Mouse (Mus musculus) gastrocnemius, postnatal 36 days (tissue): Measurements from ENCODE around the gene Otop3. TPM values are rescaled to one million over a fixed set of nuclear protein-coding genes. Genes with fewer than 3 reads are reported as not detected.
A peak's percentile ranks its signal among the peaks of the same experiment; 100 is the strongest.

Source experiments
- DNase-seq, 2 experiments: peaks; one replicate each; pipeline ENCODE4 v3.0.0; 2022
- intact Hi-C: fragments of 180-260 bp; cut with DNase I; formaldehyde crosslinking; loops from one replicate; pipeline ENCODE4 v1.15.1; 2025
- total RNA-seq, 2 experiments: library from RNA; stranded (reverse); gene quantifications; 2 replicates each; pipeline ENCODE4 v1.2.3; 2021

Gene Otop3
- total RNA-seq, 2 experiments from 2014 or later, result not detected

DNA sequence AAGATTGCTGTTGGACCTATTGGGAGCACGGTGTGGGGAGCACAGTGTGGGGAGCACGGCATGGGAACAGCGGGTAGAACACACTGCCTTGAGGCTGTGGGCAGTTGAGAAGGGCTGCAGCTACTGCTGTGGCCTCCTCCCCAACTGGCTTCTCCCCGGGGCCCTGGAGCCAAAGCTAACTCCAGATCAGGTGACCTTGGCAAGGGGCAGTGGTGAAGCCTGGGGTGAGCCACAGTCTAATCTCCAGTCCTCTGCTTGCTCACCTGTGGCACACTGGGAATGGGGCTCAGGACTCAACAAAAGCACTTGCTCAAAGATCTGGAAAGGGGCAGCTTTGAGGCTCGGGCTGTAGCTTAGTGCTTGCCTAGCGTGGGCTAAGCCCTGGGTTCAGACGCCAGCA is 17.3 kb upstream of the Otop3 start:
- intact Hi-C loops, result no loop called here
- no peak for DNase-seq

DNA sequence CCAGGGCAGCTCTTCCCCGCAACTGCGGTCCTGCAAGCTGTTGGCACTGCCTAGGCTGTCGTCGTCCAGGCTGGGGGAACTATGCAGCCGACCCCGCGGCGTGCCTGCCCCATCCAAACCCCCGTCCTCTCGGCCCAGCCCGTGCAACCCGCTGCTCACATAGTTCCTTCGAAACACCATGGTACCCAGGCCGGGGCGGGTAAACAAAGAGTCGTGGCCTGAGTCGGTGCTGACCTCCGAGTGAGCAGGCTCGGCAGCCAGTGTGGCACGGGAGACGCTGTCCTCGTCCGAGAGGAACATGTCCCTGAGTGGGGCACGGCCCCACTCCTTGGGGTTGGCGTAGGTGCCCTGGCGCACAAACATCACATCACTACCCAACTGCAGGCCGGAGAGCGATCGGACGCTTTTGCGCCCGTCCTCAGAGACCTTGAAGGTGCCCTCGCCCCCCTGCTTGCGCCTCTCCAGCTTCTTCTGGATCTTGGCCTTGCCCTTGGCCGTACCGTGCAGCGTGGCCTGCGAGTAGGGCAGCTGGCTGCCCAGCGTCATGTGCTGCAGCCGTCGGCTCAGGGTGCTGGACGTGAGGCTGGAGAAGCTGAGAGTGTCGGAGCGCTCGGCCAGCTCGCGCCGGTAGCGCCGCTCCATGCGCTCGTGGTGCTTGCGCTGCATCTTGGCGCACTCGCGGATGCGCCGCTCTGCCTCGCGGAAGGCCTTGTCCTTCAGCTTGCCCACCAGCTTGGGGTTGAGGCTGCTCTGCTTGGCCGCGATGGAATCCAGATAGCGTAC is 16.1 kb upstream of the Otop3 start:
- DNase-seq, result no peak
- intact Hi-C loops, result no loop called here

DNA sequence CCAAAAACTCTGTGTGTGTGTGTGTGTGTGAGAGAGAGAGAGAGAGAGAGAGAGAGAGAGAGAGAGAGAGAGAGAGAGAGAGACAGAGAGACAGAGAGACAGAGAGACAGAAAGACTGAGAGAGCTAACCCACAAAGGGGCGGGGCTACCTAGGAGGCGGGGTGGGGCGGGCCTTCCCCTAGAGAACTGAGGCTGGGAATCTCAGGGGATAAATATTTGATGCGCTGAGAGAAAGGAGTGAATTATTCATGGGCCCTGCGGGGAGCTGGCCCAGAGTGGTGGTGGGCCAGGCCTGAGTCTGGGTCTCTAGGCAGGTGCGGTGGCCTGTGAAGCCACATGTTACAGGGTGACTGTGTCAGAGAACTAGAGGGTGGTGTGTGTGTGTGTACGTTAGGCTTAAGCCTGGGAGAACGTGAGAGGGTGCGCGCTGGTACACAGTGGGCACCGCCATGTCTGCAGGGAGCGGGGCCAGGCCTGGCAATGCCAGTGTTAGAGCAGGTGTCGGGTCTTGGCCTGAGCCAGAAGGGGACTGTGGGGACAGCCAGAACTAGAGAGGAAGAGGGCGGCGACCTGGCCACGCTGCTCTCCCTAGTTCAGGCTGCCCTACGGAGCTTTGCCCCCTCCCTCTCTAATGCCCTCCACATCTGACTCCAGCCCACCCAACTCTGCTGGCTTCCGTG is 14.7 kb upstream of the Otop3 start:
- peak in 1 of 2 experiments; percentile 38 for DNase-seq
- intact Hi-C loops, result no loop called here

DNA sequence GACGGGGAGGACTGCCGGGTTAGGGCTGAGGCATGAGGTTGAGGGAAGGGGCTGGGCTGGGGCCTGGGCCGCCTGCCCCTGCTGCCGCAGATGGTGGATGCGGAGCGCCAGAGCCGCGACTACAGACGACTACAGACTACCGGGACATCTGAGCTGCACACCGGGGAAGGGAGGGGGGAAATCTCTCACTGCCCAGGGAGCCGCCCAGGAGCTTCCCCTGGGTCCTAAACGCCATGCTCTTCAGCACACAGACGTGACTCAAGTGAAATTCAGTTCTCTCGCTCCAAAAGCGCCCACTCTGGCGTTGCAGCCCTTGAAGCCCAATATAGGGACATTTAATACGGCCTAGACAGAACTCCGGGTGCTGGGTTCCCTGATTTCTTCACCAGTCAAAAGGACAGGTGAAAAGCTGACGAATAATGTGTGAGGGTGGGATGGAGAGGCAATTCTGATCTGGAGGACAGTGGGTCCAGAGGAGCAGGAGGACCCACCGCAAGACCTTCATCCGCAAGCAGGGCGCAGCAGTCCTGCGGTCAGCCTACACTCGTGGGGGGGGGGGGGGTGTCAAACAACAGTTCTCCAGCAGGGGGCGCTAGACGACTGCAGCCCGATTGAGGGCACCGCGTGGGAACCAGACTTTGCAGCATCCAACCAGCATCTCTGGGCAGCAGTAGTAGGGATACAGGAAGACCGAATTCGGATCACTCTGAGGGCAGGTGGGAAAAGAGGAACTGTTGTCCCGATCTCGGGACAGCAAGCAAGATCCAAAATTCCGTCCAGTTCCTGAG is 12.4 kb upstream of the Otop3 start, which contains the start of gene Ush1g:
Gene Ush1g (minus strand): TSS at position 136 of the 788 bp plus-strand sequence.
- DNase-seq, result peak in 1 of 2 experiments; percentile 40
- intact Hi-C loops, result loop anchor here (1.0 kb wide), 1 partner anchor 32 kb away; no protein-coding TSS in a partner anchor

DNA sequence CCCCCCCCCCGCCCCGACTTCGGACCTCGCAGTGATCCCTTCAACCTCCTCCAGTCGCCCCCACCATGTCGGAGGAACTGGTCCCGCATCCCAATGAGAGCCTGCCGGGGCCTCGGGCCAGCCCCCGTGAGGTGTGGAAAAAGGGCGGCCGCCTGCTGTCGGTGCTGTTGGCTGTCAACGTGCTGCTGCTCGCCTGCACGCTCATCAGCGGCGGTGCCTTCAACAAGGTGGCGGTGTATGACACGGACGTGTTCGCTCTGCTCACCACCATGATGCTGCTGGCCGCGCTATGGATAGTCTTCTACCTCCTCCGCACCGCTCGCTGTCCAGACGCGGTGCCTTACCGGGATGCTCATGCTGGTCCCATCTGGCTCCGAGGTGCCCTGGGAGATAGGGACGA is 11.2 kb upstream of the Otop3 start:
- intact Hi-C loops, result no loop called here
- no peak for DNase-seq

DNA sequence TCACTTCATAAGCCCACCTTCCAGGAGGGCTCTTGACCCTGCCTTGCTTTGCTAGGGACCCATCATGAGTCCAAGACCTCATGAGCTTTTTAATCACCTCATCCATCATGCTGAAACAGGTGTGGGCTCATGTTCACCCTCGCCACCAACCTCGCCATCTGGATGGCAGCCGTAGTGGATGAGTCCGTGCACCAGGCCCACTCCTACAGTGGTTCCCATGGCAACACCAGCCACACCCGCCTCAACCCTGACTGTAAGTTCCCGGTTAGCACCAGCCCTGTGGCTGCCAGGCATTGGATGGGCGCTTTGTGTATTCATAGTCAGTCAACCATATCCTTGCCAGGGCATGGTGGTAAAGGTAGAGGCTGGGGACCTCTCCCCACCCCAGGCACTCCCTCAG is 7.8 kb upstream of the Otop3 start:
- intact Hi-C loops, result no loop called here
- DNase-seq, result no peak

DNA sequence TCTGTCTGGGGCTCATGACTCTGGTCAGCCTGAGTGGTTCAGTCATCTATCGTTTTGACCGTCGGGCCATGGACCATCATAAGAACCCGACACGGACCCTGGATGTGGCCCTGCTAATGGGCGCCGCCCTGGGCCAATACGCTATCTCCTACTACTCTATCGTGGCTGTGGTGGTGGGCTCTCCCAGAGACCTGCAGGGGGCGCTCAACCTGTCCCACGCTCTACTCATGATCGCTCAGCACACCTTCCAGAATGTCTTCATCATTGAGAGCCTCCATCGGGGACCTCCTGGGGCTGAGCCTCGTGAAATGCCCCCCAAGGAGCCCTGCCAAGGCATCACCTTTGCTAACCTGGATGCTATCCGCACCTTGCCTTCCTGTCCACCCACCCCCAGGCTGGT is 5.2 kb upstream of the Otop3 start:
- DNase-seq, result no peak
- intact Hi-C loops, result no loop called here

DNA sequence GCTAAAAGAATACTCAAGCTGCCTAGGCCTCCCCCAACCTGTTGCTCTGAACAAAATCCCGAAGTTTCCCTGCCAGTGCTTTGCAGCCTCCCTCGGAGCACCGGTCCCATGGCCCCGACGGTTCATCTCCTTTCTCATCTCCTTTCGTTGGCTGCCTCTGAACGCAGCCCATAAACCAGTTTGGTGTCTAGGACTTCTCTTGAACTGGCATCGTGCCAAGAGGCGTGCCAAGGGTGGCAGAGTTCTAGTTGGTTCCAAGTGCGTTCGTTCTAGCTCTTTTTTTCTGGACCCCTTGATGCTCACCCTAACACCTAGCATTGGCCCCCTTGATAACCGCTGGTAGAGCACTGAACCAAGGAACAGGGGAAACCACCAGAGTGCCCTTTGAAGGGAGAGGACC is 692 bp downstream of the Otop3 start:
- DNase-seq, result no peak
- intact Hi-C loops, result no loop called here

DNA sequence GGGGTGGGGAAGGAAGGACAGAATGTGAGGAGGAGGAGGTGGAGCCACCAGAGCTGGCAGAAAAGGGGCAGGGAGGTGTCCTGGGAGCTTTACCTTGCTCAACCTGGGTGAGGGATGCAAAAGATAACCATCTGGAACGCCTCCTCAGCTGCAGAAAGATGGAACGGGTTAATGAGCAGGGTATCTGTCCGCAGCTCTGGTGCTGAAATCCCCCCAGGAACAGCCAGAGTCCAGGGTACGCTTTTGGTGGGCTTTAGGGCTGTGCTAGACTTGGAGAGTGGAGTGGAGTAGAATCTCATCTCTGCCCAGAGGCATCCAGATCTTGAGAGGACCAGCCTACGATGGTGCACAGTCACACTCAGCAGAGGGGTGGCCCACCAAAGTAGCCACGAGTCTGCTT is 1.6 kb downstream of the Otop3 start:
- DNase-seq, result no peak
- intact Hi-C loops, result no loop called here

DNA sequence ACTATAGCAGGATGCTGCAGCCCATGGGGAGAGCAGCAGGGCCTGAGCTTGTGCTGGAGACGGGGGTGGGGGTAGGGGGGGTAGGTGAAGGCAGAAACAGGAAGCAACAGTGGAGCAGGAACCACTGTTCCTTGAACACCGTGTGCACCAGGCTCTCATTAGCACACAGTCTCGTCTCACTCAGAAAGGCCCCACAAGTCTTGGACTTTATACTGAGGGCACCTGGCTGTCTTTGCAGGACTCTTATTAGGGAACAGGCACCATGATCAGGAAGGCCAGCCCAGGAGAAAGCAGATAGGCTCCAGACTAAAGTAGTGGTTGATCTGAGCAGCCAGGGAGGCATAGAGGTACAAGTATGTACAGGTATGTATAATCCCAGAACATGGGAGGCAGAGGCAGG is 2.8 kb downstream of the Otop3 start:
- DNase-seq, result no peak
- intact Hi-C loops, result no loop called here

DNA sequence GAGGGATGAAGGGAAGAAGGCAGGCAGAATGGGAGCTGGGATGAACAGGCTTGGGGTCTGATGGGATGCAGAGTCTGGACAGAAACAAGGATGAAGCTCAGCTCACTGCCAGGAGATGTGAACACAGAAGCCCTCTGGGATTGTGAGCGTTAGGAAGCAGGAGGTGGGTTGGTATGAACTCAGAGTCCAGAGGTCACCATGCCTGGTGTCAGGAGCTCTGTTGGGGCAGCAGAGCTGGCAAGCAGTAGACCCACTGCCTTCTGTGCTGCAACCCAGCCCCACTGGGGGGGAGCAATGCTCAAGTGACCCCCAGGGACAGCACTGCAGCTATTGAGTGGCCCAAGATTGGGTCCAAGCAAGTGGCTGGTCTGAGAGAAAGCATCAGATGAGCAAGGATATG is 3.3 kb downstream of the Otop3 start:
- intact Hi-C loops, result no loop called here
- DNase-seq, result no peak

DNA sequence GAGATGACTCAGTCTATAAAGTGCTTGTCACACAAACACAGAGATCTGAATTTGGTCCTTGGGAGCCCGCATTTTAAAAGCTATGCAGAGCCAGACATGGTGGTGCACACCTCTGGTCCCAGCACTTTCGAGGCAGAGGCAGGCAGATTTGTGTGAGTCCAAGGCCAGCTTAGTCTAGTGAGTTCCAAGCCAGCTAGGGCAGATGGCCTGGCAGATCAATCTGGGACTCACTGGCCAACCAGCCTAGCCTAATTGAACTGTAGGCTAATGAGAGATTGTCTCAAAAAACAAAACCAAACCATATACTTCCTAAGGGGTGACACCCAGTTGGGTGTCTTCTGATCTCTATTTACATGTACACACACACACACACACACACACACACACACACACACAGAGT is 6.7 kb downstream of the Otop3 start:
- intact Hi-C loops, result no loop called here
- DNase-seq, result no peak

DNA sequence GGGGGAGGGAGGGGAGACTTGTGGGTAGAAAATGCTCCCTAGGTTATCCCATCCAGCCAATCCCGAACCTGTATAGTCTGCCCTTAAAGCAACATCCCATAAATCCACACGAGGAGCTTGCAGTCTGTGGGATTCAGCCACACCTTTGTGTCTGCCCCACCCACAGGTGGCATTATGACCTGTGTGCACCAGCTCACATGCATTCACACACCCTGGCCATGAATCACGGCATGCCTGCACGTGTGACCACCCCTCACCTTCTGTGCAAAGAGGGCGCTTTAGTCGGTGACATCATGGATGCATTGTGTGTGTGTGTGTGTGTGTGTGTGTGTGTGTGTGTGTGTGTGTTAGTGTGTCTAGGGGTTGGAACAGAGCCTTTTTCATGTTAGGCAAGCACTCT is 7.3 kb downstream of the Otop3 start:
- intact Hi-C loops, result no loop called here
- DNase-seq, result no peak

DNA sequence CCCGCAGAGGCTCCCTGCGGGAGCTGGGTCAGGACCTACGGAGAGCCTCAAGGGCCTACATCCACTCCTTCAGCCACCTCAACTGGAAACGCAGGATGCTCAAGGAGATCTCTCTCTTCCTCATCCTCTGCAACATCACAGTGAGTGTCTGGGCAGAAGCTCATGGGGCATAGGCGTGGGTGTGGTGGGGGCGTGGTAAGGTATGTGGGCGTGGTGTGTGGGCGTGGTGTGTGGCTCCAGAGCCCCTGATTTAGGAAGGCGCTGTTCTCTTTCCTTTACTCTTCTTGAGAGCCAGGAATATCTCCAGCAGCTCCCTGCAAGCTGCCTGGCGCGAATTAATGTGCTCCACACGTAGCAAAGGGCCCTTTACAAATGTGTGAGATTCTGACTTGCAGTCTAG is 10.4 kb downstream of the Otop3 start:
- DNase-seq, result no peak
- intact Hi-C loops, result no loop called here

DNA sequence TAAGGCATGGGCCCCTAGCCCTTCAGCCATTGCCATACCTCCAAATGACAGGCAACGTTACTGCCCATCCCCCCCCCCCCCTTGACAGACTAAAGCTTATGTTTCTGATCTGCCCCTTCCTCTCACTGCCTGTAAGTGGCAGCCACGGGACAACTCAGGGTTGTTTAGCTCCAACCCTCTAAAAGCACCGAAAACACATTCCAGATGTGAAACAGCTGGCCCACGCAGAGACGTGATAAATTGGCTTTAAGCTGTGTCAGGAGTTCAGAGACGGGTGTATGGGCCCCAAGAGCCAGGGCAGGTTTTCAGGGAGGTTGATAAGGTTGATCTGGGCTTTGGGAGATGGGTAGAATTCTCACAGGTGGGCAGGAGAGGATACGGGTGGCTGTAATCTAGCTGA is 11.0 kb downstream of the Otop3 start:
- no peak for DNase-seq
- intact Hi-C loops, result no loop called here

DNA sequence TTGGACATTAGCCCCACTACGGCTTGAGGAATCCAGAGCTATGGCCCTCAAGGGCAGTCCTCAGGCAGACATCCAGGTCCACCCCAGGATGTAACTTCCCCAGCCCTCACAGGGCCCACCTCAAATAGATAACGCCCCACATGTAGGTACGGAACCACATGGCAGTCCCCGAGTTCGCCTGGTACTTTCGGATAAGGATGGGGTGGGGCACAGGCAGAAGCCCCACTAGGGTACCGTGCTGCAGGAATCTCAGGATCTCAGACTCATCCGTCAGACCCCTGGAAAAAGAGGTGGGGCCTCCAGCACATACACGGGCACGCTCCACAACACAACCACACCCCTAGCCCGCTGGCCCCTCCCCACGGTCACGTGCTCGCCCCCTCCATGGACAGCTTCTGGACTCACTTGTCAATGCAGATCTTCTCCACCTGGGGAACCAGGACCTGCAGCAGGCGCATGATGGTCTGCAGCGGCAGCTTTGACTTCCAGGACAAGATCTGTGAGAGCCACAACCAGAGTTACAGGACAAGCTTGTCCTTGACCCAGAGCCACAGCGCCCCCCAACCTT is 14.2 kb downstream of the Otop3 start:
- intact Hi-C loops, result no loop called here
- no peak for DNase-seq

DNA sequence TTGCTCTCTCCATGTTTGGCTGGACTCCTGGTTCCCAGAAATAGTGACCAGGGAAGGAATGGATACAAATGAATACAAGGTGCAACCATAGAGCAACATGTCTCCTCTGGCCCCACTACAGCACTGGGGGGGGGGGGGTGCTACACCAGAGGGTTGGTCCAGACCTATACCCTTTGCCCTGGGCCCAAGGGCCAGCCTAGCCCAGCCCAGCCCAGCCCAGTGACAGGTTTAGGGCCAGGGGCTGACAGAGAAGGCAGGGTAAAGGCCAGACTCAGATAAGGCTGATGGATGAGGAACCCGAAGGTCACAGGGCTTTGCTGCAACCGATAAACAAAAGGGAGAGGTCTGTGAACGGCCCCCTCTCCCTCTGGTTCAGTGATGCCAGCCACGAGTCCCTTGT is 15.4 kb downstream of the Otop3 start:
- intact Hi-C loops, result loop anchor here (5.0 kb wide), 1 partner anchor 148 kb away; no protein-coding TSS in a partner anchor
- DNase-seq, result no peak

DNA sequence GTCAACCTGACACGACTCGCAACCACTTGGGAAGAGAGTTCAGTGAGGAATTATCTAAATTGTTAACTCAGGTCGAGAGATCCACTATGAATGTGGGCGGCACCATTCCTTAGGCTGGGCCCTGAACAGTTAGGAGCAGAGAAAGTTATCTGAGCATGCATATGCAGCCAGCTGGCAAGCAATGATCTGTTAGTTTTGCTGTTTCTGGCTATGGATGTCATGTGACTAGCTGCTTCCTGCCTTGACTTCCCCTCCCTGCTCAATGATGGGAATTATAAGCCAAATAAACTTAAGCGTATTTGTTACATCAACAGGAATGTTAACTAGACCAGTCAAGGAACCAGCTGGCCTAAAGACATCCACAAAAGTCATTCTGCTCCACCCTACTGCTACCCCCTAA is 18.8 kb downstream of the Otop3 start:
- no peak for DNase-seq
- intact Hi-C loops, result loop anchor here (5.0 kb wide), 1 partner anchor 151 kb away; no protein-coding TSS in a partner anchor

DNA sequence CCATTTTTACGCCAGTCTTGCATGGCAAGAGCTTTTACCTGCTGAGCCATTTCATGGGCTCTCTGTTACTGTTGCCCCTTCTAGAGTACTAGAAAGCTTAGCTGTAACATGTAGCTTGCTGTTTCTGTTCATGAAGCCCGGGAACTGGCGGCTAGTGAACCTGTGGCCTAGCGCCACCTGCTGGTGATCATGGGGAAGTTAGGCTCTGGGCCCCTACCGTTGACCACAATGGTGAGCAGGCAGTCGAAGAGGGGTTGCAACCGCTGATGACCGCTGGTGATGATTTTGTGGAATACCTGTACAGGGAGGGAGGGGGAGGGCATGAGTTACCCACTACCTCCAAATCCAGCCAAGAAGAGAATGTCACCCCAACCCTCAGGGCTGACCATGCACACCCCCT is 19.7 kb downstream of the Otop3 start:
- intact Hi-C loops, result loop anchor here (1.0 to 5.0 kb wide), 2 partner anchors 32 to 152 kb away; partner anchors contain the start of gene Ush1g
- peak; percentile 40 to 48 for DNase-seq

DNA sequence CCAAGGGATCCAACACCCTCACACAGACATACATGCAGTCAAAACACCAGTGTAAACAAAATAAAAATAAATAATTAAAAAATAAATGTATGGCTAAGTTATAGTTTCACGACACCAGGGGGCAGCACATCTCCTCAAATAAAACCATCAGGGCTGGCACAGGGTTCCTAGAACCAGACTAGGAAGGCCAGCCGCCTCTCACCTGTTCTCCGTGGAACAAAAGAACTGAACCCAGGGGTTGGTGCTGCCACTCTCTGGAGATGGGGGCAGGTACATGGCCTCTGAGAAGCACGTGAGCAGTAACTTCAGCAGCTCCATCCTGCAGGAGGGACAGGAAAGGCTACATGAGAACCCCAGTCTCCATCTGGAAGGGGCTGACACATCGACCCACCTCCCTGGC is 23.9 kb downstream of the Otop3 start:
- DNase-seq, result peak in 1 of 2 experiments; percentile 58
- intact Hi-C loops, result no loop called here

DNA sequence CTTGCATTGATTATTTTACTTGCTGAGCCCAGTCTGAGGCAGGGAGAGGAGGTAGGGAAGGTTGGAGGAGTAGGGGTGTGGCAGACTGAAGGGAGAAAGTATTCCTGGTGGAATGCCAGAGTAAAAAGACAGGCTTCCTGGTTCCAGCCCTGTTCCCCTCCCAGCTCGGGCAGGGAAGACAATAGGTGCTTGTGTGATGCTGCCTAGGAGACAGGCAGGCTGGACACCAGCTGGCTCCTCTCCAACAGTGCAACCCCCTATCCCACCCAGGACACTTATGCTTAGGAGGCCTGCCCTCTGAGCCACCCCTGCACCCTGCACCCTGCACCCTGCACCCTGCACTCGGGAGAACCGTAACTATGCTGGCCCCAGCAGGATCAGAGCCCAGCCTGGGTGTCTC is 24.8 kb downstream of the Otop3 start:
- intact Hi-C loops, result loop anchor here (1.0 kb wide), 1 partner anchor 112 kb away; no protein-coding TSS in a partner anchor
- DNase-seq, result no peak
